Mouse (Mus musculus) myocyte (in vitro differentiated cells): ENCODE data around the gene Ocm. TPM values are rescaled to one million over a fixed set of nuclear protein-coding genes. Genes with fewer than 3 reads are reported as not detected.

Experiments used
- H3K27me3 ChIP-seq: one replicate; pipeline ENCODE4 v1.6.1; 2011; ENCODE audit not compliant: control insufficient read depth, insufficient read depth, insufficient read length
- H3K36me3 ChIP-seq: one replicate; pipeline ENCODE4 v1.6.1; 2011; ENCODE audit not compliant: control insufficient read depth, insufficient read depth
- H3K4me2 ChIP-seq: one replicate; pipeline ENCODE4 v1.6.1; 2011; ENCODE audit warnings: low read depth, control low read depth
- H3K4me3 ChIP-seq: one replicate; pipeline ENCODE4 v1.5.1; 2011; ENCODE audit warnings: mild to moderate bottlenecking, control low read depth, moderate library complexity
- H3K79me2 ChIP-seq: one replicate; pipeline ENCODE4 v1.6.1; 2011; ENCODE audit not compliant: control insufficient read depth, insufficient read depth
- H3ac ChIP-seq: one replicate; pipeline ENCODE4 v1.6.1; 2011; ENCODE audit not compliant: control insufficient read depth, insufficient read length
- CEBPB ChIP-seq: IDR thresholded peaks from 2 replicates; pipeline ENCODE4 v1.6.1; 2011; ENCODE audit warnings: mild to moderate bottlenecking, moderate library complexity; ENCODE audit not compliant: poor library complexity, insufficient read depth, severe bottlenecking
- MAX ChIP-seq: IDR thresholded peaks from one replicate; pipeline ENCODE4 v1.6.1; 2011; ENCODE audit warnings: low read depth, mild to moderate bottlenecking, control low read depth
- MYOD1 ChIP-seq, 3 experiments: IDR thresholded peaks; one replicate each; pipeline ENCODE4 v1.6.1; 2011; ENCODE audit warnings: control low read depth in 2 of 3, low read depth in 2 of 3, mild to moderate bottlenecking in 2 of 3, moderate library complexity in 1 of 3; ENCODE audit not compliant: insufficient read length in 2 of 3, control insufficient read depth in 1 of 3
- MYOG ChIP-seq, 3 experiments: IDR thresholded peaks; one replicate each; pipeline ENCODE4 v1.6.1; 2011; ENCODE audit warnings: control low read depth in 2 of 3, low read depth in 2 of 3, mild to moderate bottlenecking in 2 of 3; ENCODE audit not compliant: insufficient read length in 2 of 3, control insufficient read depth in 1 of 3, insufficient read depth in 1 of 3
- POLR2A ChIP-seq: IDR thresholded peaks from one replicate; pipeline ENCODE4 v1.6.1; 2011; ENCODE audit warnings: low read depth, mild to moderate bottlenecking, control low read depth, moderate library complexity; ENCODE audit not compliant: insufficient read length
- REST ChIP-seq: IDR thresholded peaks from one replicate; pipeline ENCODE4 v1.6.1; 2011; ENCODE audit warnings: mild to moderate bottlenecking, control low read depth, moderate library complexity; ENCODE audit not compliant: insufficient read depth, insufficient read length
- SRF ChIP-seq: IDR thresholded peaks from one replicate; pipeline ENCODE4 v1.6.1; 2011; ENCODE audit warnings: low read depth; ENCODE audit not compliant: control insufficient read depth, insufficient read length
- TCF12 ChIP-seq: IDR thresholded peaks from one replicate; pipeline ENCODE4 v1.6.1; 2011; ENCODE audit warnings: mild to moderate bottlenecking, control low read depth; ENCODE audit not compliant: poor library complexity, insufficient read depth, severe bottlenecking
- TCF3 ChIP-seq: IDR thresholded peaks from one replicate; pipeline ENCODE4 v1.6.1; 2011; ENCODE audit warnings: low read depth, control low read depth; ENCODE audit not compliant: insufficient read length
- USF1 ChIP-seq: IDR thresholded peaks from one replicate; pipeline ENCODE4 v1.6.1; 2011; ENCODE audit warnings: low read depth, mild to moderate bottlenecking, control low read depth, moderate library complexity
- polyA plus RNA-seq: library from polyadenylated mRNA; unstranded; fragments of >200 nt; fragmentation: generic; extraction: Trizol; gene quantifications from one replicate; pipeline ENCODE4 v1.2.1, GENCODE M21; 2012; ENCODE audit warnings: missing spikeins

The Ocm gene
- not detected for polyA plus RNA-seq

- Histone ChIP-seq H3ac (no peak within 1 kb of the TSS), H3K79me2 (no peaks in the 10 kb centered on the region), H3K27me3 (peaks cover 22% of the 10 kb centered on the region), H3K4me3 (no peak within 1 kb of the TSS), H3K36me3 (no peaks in the 10 kb centered on the region), H3K4me2 (no peak within 1 kb of the TSS)
- TF ChIP-seq MYOD1 (IDR thresholded peaks at IDR 0.05; ENCODE audit: control insufficient read depth in 1 of 3, insufficient read length in 2 of 3, low read depth in 2 of 3) = no peak
Measured at GRCm38 (mm10) chr5:144026620-144027263, at the start of gene Ocm. Gene Ocm (minus strand): TSS chr5:144026670.

- no peak overlapping the region for H3K4me3 ChIP-seq
- no peaks in the 10 kb centered on the region for H3K36me3 ChIP-seq
- H3K27me3 ChIP-seq = no peaks in the 10 kb centered on the region
- H3K4me2 ChIP-seq = no peak overlapping the region
- H3K79me2 ChIP-seq = no peaks in the 10 kb centered on the region
- no peak for TF ChIP-seq CEBPB
- TF ChIP-seq REST = no peak
- TF ChIP-seq MYOG (IDR thresholded peaks at IDR 0.05; ENCODE audit: control insufficient read depth in 1 of 3, insufficient read depth in 1 of 3, insufficient read length in 2 of 3, low read depth in 2 of 3) = no peak
- no peak for TF ChIP-seq USF1
- no peak for TF ChIP-seq MAX
- no peak for TF ChIP-seq TCF12
- no peak overlapping the region for H3ac ChIP-seq
Measured at GRCm38 (mm10) chr5:144071249-144071648, 44.8 kb upstream of the Ocm start.

DNA sequence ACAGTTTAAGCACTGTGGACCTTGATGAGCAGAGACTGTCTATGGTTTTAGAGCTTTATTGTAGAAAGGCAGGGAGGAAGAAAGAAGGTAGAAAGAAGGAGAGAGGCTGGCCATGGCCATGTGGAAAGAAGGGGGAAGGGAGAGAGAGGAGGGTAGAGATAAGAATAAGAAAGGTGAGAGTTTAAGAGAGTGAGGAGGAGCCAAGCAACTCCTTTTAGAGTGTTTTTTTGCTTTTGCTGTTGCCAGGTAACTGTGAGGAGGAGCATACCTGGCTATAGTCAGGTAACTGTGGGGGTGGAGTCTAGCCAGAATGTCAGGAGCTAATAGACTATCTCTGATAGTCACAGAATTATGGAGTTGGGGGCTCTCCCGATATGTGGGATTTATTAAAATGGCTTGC lies 43.6 kb upstream of the Ocm start:
- H3K36me3 ChIP-seq = no peaks in the 10 kb centered on the region
- TF ChIP-seq MYOG (IDR thresholded peaks at IDR 0.05; ENCODE audit: control insufficient read depth in 1 of 3, insufficient read depth in 1 of 3, insufficient read length in 2 of 3, low read depth in 2 of 3) = no peak
- no peak for TF ChIP-seq USF1
- no peak for TF ChIP-seq MAX
- no peak for TF ChIP-seq TCF3
- no peak for TF ChIP-seq CEBPB
- no peak overlapping the region for H3K4me2 ChIP-seq
- no peaks in the 10 kb centered on the region for H3K27me3 ChIP-seq
- no peak overlapping the region for H3K4me3 ChIP-seq
- H3ac ChIP-seq = no peak overlapping the region
- H3K79me2 ChIP-seq = no peaks in the 10 kb centered on the region

- no peaks in the 10 kb centered on the region for H3K36me3 ChIP-seq
- H3K79me2 ChIP-seq = no peaks in the 10 kb centered on the region
- H3ac ChIP-seq = no peak overlapping the region
Measured at GRCm38 (mm10) chr5:144066036-144066435, 39.6 kb upstream of the Ocm start.

DNA sequence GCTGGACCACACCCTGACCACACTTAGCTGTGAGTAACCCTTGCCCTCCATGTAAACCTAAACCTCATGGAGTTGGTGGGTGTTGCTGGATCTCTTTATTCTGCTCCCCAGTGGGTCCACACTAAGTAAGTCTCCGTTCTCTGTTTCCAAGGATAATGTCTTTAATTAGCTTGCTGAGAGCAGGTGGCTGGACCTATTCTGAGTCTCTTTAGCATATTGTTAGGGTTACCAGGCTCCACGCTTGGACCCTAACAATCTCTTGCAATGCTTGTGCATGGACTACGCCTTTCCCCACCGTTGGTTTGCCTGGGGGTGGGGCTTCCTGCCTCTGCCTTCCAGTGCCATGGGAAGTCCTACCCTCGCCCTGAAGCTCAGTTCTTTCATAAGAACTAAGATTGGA lies 37.6 kb upstream of the Ocm start:
- Histone ChIP-seq H3K27me3 (peaks cover 12% of the 10 kb centered on the region), H3K36me3 (no peaks in the 10 kb centered on the region), H3K4me2 (no peak overlapping the region), H3K4me3 (no peak overlapping the region), H3ac (no peak overlapping the region), H3K79me2 (no peaks in the 10 kb centered on the region)
- TF ChIP-seq CEBPB (no peak), MAX (no peak), SRF (no peak), POLR2A (no peak), TCF12 (no peak), USF1 (no peak), MYOG (IDR thresholded peaks at IDR 0.05; ENCODE audit: control insufficient read depth in 1 of 3, insufficient read depth in 1 of 3, insufficient read length in 2 of 3, low read depth in 2 of 3) (no peak), TCF3 (no peak)

More at GRCm38 (mm10) chr5:144066036-144066435, 39.6 kb upstream of the Ocm start:
- Histone ChIP-seq H3K27me3 (peaks cover 12% of the 10 kb centered on the region), H3K4me3 (no peak overlapping the region), H3K4me2 (no peak overlapping the region)
- no peak for TF ChIP-seq TCF3
- TF ChIP-seq MYOD1 (IDR thresholded peaks at IDR 0.05; ENCODE audit: control insufficient read depth in 1 of 3, insufficient read length in 2 of 3, low read depth in 2 of 3) = no peak
- TF ChIP-seq REST = no peak
- TF ChIP-seq SRF = no peak
- TF ChIP-seq POLR2A = no peak
- TF ChIP-seq TCF12 = no peak

GRCm38 (mm10) chr5:144054340-144054739 lies 27.9 kb upstream of the Ocm start:
- Histone ChIP-seq H3ac (no peak overlapping the region), H3K27me3 (peaks cover 21% of the 10 kb centered on the region), H3K4me2 (no peak overlapping the region), H3K4me3 (no peak overlapping the region), H3K36me3 (no peaks in the 10 kb centered on the region), H3K79me2 (no peaks in the 10 kb centered on the region)
- TF ChIP-seq TCF12 (no peak), MYOD1 (IDR thresholded peaks at IDR 0.05; ENCODE audit: control insufficient read depth in 1 of 3, insufficient read length in 2 of 3, low read depth in 2 of 3) (no peak)
